Mouse (Mus musculus): ENCODE results near the gene Atp2b1.

DNA sequence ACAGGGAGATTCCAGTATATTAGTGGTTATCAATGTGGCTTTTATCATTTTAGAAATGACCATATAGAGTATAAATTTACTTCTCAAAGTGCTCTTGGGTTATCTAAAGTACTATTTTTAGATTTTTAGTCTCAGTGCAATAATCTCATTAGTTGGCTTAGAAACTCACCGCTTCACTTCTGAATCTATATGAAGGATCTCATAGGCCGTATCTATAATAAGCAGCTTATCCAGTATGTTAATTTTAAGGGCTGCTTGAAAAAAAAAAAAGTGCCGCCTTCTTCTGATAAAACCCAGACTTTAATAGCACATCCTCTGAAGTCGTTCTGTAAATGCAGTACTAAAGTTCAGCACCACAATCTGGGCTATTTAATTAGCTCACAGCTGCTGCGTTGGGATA is 12.7 kb upstream of the Atp2b1 start:
- TF ChIP-seq POLR2A (IDR thresholded peaks at IDR 0.05; ENCODE audit: control insufficient read depth, extremely low read depth, insufficient read depth, low read length, poor library complexity) (no peak), CTCF (IDR thresholded peaks at IDR 0.05; ENCODE audit: borderline replicate concordance, control insufficient read depth, extremely low read depth, insufficient read depth, low read length, poor library complexity) (no peak)

Measured in thymus, adult 2 months (tissue).